Mouse (Mus musculus): ENCODE results near the gene Usp24. TPM values are rescaled to one million over a fixed set of nuclear protein-coding genes. Genes with fewer than 3 reads are reported as not detected.

Gene Usp24
- polyA plus RNA-seq, 1 experiment from 2014 or later: 28.4 TPM

DNA sequence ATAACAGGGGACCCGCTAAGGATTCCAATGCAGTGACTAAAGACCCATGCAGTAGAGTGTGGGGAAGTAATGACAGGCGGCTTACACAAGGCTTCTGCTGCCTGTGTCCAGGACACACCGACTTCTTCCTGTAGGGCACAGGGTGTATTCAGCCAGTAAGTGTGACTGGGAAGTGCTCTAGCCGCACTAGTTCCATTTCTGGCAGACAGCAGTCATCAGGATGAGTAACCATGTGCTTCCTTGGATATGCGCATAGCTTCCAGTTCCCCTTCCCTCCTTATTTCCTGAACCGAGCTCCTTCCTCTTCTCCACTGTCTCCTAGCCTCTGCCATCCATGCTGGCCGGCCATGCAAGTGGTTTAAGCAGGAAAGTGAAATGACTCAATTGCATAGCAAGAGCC lies 113.1 kb downstream of the Usp24 start:
- ATAC-seq (no peak), DNase-seq (ENCODE audit: low read depth, low spot score) (no peak)
- no peak for TF ChIP-seq CTCF (IDR thresholded peaks at IDR 0.05)
- H3K27me3 ChIP-seq: no peaks in the 10 kb centered on the region
- in situ Hi-C loops (cut with MboI; ENCODE audit: low pct_unique_long_range_greater_than_20kb): no loop called here
- ChIA-PET POLR2A (no interaction called here), CTCF (no interaction called here)

- H3K27me3 ChIP-seq: no peaks in the 10 kb centered on the region
- DNase-seq (ENCODE audit: low read depth, low spot score) (no peak), ATAC-seq (no peak)
- in situ Hi-C loops (cut with MboI; ENCODE audit: low pct_unique_long_range_greater_than_20kb): no loop called here
- ChIA-PET POLR2A (interaction anchor here (0.6 to 1.5 kb wide), 2 partner anchors 9 to 976 kb away, joined by 4 to 5 read pairs; no protein-coding TSS in a partner anchor), CTCF (interaction anchor here (1.1 kb wide), 1 partner anchor 1278 kb away, joined by 3 read pairs; no protein-coding TSS in a partner anchor)
- TF ChIP-seq CTCF (IDR thresholded peaks at IDR 0.05): no peak
Observed at GRCm38 (mm10) chr4:106430431-106430830, 114.4 kb downstream of the Usp24 start.

DNA sequence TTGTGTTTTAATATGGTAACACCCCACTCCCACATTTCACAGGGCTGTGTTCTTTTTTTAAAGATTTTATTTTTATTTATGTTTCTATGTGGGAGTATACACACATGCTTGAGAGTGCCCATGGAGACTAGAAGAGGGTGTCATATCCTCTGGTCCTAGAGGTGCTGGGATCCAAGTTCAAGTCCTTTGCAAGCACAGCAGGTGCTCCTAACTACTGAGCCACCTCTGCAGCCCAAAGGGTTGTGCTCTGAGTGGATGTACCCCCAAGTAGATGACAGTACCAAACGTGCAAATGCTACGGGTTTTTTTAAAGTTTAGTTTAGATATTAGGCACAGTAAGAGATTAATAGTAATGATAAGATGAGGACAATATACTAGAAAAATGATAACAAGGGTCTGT lies 119.4 kb downstream of the Usp24 start:
- DNase-seq (ENCODE audit: low read depth, low spot score) (no peak), ATAC-seq (no peak)
- ChIA-PET CTCF (interaction anchor here (1.8 kb wide), 1 partner anchor 8 kb away, joined by 5 read pairs; no protein-coding TSS in a partner anchor), POLR2A (no interaction called here)
- no peaks in the 10 kb centered on the region for H3K27me3 ChIP-seq
- in situ Hi-C loops (cut with MboI; ENCODE audit: low pct_unique_long_range_greater_than_20kb): no loop called here
- no peak for TF ChIP-seq CTCF (IDR thresholded peaks at IDR 0.05)

GRCm38 (mm10) chr4:106436475-106436874 lies 120.5 kb downstream of the Usp24 start:
- in situ Hi-C loops (cut with MboI; ENCODE audit: low pct_unique_long_range_greater_than_20kb): no loop called here
- no peak for ATAC-seq
- no peak for DNase-seq (ENCODE audit: low read depth, low spot score)

GRCm38 (mm10) chr4:106437207-106437606 lies 121.2 kb downstream of the Usp24 start:
- H3K27me3 ChIP-seq: no peaks in the 10 kb centered on the region
- no peak for TF ChIP-seq CTCF (IDR thresholded peaks at IDR 0.05)
- ChIA-PET POLR2A (no interaction called here), CTCF (interaction anchor here (1.6 to 1.8 kb wide), 2 partner anchors 10 to 16 kb away, joined by 3 to 5 read pairs; no protein-coding TSS in a partner anchor)
- no peak for DNase-seq (ENCODE audit: low read depth, low spot score)
- in situ Hi-C loops (cut with MboI; ENCODE audit: low pct_unique_long_range_greater_than_20kb): no loop called here
- no peak for ATAC-seq

More at GRCm38 (mm10) chr4:106436475-106436874, 120.5 kb downstream of the Usp24 start:
- TF ChIP-seq CTCF (IDR thresholded peaks at IDR 0.05): no peak
- POLR2A ChIA-PET: no interaction called here
- no peaks in the 10 kb centered on the region for H3K27me3 ChIP-seq
- CTCF ChIA-PET: interaction anchor here (1.0 to 1.8 kb wide), 3 partner anchors 9 to 17 kb away, joined by 3 to 5 read pairs (median 3); no protein-coding TSS in a partner anchor

- in situ Hi-C loops (cut with MboI; ENCODE audit: low pct_unique_long_range_greater_than_20kb): no loop called here
- ChIA-PET POLR2A (no interaction called here), CTCF (no interaction called here)
- no peak for DNase-seq (ENCODE audit: low read depth, low spot score)
- no peak for ATAC-seq
- TF ChIP-seq CTCF (IDR thresholded peaks at IDR 0.05): no peak
- H3K27me3 ChIP-seq: no peaks in the 10 kb centered on the region
Observed at GRCm38 (mm10) chr4:106438763-106439162, 122.8 kb downstream of the Usp24 start.

GRCm38 (mm10) chr4:106443182-106443581 lies 127.2 kb downstream of the Usp24 start:
- ChIA-PET POLR2A (no interaction called here), CTCF (no interaction called here)
- TF ChIP-seq CTCF (IDR thresholded peaks at IDR 0.05): no peak
- ATAC-seq (no peak), DNase-seq (ENCODE audit: low read depth, low spot score) (no peak)
- H3K27me3 ChIP-seq: no peaks in the 10 kb centered on the region
- in situ Hi-C loops (cut with MboI; ENCODE audit: low pct_unique_long_range_greater_than_20kb): no loop called here

- TF ChIP-seq CTCF (IDR thresholded peaks at IDR 0.05): no peak
- ATAC-seq (no peak), DNase-seq (ENCODE audit: low read depth, low spot score) (no peak)
- ChIA-PET CTCF (interaction anchor here (0.8 kb wide), 1 partner anchor 23 kb away, joined by 3 read pairs; no protein-coding TSS in a partner anchor), POLR2A (no interaction called here)
- no peaks in the 10 kb centered on the region for H3K27me3 ChIP-seq
- in situ Hi-C loops (cut with MboI; ENCODE audit: low pct_unique_long_range_greater_than_20kb): no loop called here
Observed at GRCm38 (mm10) chr4:106449306-106449705, 133.3 kb downstream of the Usp24 start.

DNA sequence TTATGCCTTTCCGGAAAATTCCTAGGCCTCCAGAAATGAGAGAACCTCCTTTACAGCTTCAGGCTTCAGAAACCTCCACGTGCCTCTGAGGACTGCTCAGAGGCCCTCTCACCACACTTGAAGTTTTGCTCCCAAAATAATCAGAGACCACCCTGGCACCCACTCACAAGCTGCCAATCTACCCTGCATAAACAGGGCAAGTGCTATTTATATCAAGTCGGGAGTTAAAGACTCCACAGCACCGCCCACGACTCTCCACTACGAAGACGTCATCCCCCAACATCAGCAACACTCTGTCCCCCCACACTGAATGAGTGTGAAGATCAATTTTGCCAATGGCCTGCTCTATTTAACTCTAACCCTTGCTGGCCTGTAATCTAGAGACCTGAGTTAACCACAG lies 136.4 kb downstream of the Usp24 start:
- no peak for ATAC-seq
- DNase-seq (ENCODE audit: low read depth, low spot score): no peak
- no peak for TF ChIP-seq CTCF (IDR thresholded peaks at IDR 0.05)
- in situ Hi-C loops (cut with MboI; ENCODE audit: low pct_unique_long_range_greater_than_20kb): no loop called here
- ChIA-PET CTCF (interaction anchor here (0.8 to 1.5 kb wide), 2 partner anchors 16 to 20 kb away, joined by 3 read pairs; no protein-coding TSS in a partner anchor), POLR2A (no interaction called here)
- H3K27me3 ChIP-seq: no peaks in the 10 kb centered on the region

DNA sequence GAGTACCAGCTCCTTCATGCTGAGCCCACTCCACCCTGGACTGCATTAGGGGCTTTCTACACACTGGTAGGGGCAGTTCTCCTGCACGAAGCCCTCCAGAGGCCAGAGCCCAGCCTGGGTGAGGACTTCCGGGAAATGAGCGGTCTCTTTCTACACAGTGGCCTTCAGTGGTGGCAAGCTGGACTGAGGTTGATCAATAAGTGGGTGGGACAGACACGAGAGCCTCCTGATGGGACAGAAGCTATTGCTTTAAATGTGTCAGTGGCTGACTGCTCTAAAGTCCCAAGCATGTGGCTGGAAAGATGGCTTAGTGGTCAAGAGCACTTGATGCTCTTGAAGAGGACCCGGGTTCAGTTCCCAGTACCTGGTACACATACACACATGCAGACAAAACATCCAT lies 137.1 kb downstream of the Usp24 start:
- ChIA-PET POLR2A (interaction anchor here (0.6 kb wide), 1 partner anchor 54 kb away, joined by 3 read pairs; no protein-coding TSS in a partner anchor), CTCF (interaction anchor here (1.5 kb wide), 1 partner anchor 17 kb away, joined by 3 read pairs; no protein-coding TSS in a partner anchor)
- no peaks in the 10 kb centered on the region for H3K27me3 ChIP-seq
- ATAC-seq (no peak), DNase-seq (ENCODE audit: low read depth, low spot score) (no peak)
- in situ Hi-C loops (cut with MboI; ENCODE audit: low pct_unique_long_range_greater_than_20kb): no loop called here
- TF ChIP-seq CTCF (IDR thresholded peaks at IDR 0.05): no peak

- in situ Hi-C loops (cut with MboI; ENCODE audit: low pct_unique_long_range_greater_than_20kb): no loop called here
Observed at GRCm38 (mm10) chr4:106453516-106453915, 137.5 kb downstream of the Usp24 start.

More at GRCm38 (mm10) chr4:106453516-106453915, 137.5 kb downstream of the Usp24 start:
- CTCF ChIA-PET: interaction anchor here (1.5 kb wide), 1 partner anchor 17 kb away, joined by 3 read pairs; no protein-coding TSS in a partner anchor
- ATAC-seq: no peak
- TF ChIP-seq CTCF (IDR thresholded peaks at IDR 0.05): no peak
- H3K27me3 ChIP-seq: no peaks in the 10 kb centered on the region
- POLR2A ChIA-PET: interaction anchor here (0.6 kb wide), 1 partner anchor 54 kb away, joined by 3 read pairs; no protein-coding TSS in a partner anchor
- DNase-seq (ENCODE audit: low read depth, low spot score): no peak

Measured in Patski (cell line).